Mouse (Mus musculus): ENCODE results near the gene Gm10772. TPM values are rescaled to one million over a fixed set of nuclear protein-coding genes. Genes with fewer than 3 reads are reported as not detected.
"Not testable (repeated sequence)": the region's sequence is repeated elsewhere in the genome, so short reads cannot be mapped to it uniquely, and the experiment has no call there.

Gene Gm10772
- not detected for total RNA-seq (2021)
- long read RNA-seq, experiment 1, result 0 reads
- long read RNA-seq, experiment 2, result 0 reads

- not testable (repeated sequence) for DNase-seq
Observed at GRCm38 (mm10) chr13:66227473-66227872, at the start of gene Gm10772. Gm10772 (minus strand) TSS chr13:66227573.

DNA sequence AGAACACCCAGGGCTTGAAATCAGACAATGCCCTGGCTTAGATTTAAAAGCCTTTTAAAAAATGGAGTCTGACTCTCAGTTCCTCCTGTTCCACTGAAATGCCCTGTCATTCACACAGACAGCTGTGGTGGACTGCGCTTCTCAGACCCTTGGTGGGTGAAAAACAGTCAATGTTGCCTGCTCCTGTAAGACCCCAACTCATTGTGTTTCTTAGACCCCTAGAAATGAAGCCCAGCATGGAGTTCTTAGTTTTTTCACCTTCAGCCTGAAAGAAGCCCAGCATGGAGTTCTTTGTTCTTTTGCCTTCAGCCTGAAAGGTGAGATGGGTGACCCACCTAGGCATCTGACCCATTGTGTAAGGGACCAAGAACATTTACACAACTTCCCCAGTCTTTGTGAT, 36.5 kb upstream of the Gm10772 start:
- DNase-seq, result not testable (repeated sequence)

DNA sequence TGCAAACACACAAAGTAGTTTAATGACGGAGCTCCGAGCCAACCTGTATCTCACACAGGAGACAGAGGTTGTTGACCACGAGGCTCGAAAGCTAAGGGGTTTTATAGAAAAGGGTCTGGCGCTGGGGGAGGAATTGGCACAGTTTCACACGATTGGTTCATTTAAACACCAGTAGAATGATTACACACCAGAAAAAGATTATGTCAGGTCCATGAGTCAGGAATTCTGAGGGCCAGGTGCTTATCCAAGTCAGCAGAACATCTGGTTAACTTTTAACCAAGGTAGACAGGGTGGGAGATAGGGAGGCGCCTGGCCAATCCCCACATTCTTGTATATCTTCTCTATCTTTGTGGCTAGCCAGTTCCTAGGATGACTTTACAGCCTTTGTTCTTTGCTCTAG, 35.8 kb upstream of the Gm10772 start:
- not testable (repeated sequence) for DNase-seq

- DNase-seq, result no peak
Observed at GRCm38 (mm10) chr13:66214349-66214748, 13.0 kb downstream of the Gm10772 start.

DNA sequence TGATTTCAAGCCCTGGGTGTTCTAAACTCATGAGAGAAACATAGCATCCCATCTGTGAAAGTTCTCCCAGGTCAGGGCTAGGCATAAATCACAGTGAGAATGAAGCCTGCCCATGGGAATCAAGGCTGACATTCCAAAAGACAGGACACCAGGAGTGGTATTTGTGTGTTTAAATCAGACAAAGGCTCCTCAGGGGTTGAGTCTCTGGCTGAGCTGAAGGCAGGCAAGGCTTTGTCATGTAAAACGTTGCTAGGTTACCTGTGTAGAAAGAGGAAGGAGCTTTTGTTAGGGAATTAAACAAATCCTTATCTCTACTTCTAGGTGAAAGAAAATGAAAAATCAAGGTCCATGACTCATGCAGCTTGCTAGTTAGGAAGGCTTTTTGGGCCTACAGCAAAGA, 13.6 kb downstream of the Gm10772 start:
- not testable (repeated sequence) for DNase-seq

GRCm38 (mm10) chr13:66179172-66179571, 48.2 kb downstream of the Gm10772 start:
- DNase-seq, result not testable (repeated sequence)

Other genes with a start within 250 kb of the Gm10772 start
- gene Gm10324, start 108.0 kb downstream of the Gm10772 start, total RNA-seq (2021), result not detected
- not detected for gene 2410141K09Rik, start 213.5 kb upstream of the Gm10772 start, total RNA-seq (2021)

Measured in adrenal gland, postnatal 36 days (tissue).